Mouse (Mus musculus): ENCODE measurements around the gene Fhl2. TPM values are rescaled to one million over a fixed set of nuclear protein-coding genes. Genes with fewer than 3 reads are reported as not detected.
"Not testable (repeated sequence)": the region's sequence is repeated elsewhere in the genome, so short reads cannot be mapped to it uniquely, and the experiment has no call there.

The Fhl2 gene
- polyA plus RNA-seq, 1 experiment from 2014 or later: 181 TPM

GRCm38 (mm10) chr1:43141555-43141961 lies 55.2 kb downstream of the Fhl2 start:
- no peak overlapping the region for H3K4me2 ChIP-seq
- no peaks in the 10 kb centered on the region for H3K9me3 ChIP-seq (replicated peaks; ENCODE audit: control insufficient read depth, low read length)
- ATAC-seq (replicated peaks; ENCODE audit: insufficient number of reproducible peaks, low FRiP score, low TSS enrichment): no peak
- H3K36me3 ChIP-seq (ENCODE audit: control insufficient read depth, insufficient read depth, low read length): peaks cover 8% of the 10 kb centered on the region
- peak overlapping the region; percentile 41; the same call in 1 of the 2 replicates for H3K27ac ChIP-seq (ENCODE audit: low read depth, low read length)
- no peak overlapping the region for H3K9ac ChIP-seq (ENCODE audit: low read depth, low read length)
- no peak overlapping the region for H3K4me3 ChIP-seq (ENCODE audit: low read depth, low read length)
- H3K27me3 ChIP-seq (ENCODE audit: control insufficient read depth, insufficient read depth, low read length): no peaks in the 10 kb centered on the region
- 67% methylated on average over 11 of the region's 11 CpGs for WGBS (ENCODE audit: insufficient replicate concordance)
- peaks cover 16% of the 10 kb centered on the region for H3K4me1 ChIP-seq (ENCODE audit: control insufficient read depth, insufficient read depth, low read length)

GRCm38 (mm10) chr1:43139587-43140266 lies 57.1 kb downstream of the Fhl2 start:
- WGBS (ENCODE audit: insufficient replicate concordance): 46% methylated on average over 8 of the region's 8 CpGs
- Histone ChIP-seq H3K36me3 (ENCODE audit: control insufficient read depth, insufficient read depth, low read length) (peaks cover 16% of the 10 kb centered on the region), H3K4me1 (ENCODE audit: control insufficient read depth, insufficient read depth, low read length) (peaks cover 13% of the 10 kb centered on the region; the same call in 1 of the 2 replicates), H3K4me3 (ENCODE audit: low read depth, low read length) (no peak overlapping the region), H3K4me2 (no peak overlapping the region), H3K9me3 (replicated peaks; ENCODE audit: control insufficient read depth, low read length) (no peaks in the 10 kb centered on the region), H3K27ac (ENCODE audit: low read depth, low read length) (no peak overlapping the region), H3K27me3 (ENCODE audit: control insufficient read depth, insufficient read depth, low read length) (no peaks in the 10 kb centered on the region), H3K9ac (ENCODE audit: low read depth, low read length) (no peak overlapping the region)
- ATAC-seq (replicated peaks; ENCODE audit: insufficient number of reproducible peaks, low FRiP score, low TSS enrichment): no peak

GRCm38 (mm10) chr1:43138268-43138812 lies 58.4 kb downstream of the Fhl2 start:
- Histone ChIP-seq H3K4me2 (no peak overlapping the region), H3K9me3 (replicated peaks; ENCODE audit: control insufficient read depth, low read length) (no peaks in the 10 kb centered on the region), H3K27me3 (ENCODE audit: control insufficient read depth, insufficient read depth, low read length) (no peaks in the 10 kb centered on the region), H3K9ac (ENCODE audit: low read depth, low read length) (no peak overlapping the region), H3K4me1 (ENCODE audit: control insufficient read depth, insufficient read depth, low read length) (peaks cover 10% of the 10 kb centered on the region; the same call in 1 of the 2 replicates), H3K36me3 (ENCODE audit: control insufficient read depth, insufficient read depth, low read length) (peaks cover 16% of the 10 kb centered on the region), H3K4me3 (ENCODE audit: low read depth, low read length) (no peak overlapping the region), H3K27ac (ENCODE audit: low read depth, low read length) (no peak overlapping the region)
- 67% methylated on average over 15 of the region's 15 CpGs for WGBS (ENCODE audit: insufficient replicate concordance)
- no peak for ATAC-seq (replicated peaks; ENCODE audit: insufficient number of reproducible peaks, low FRiP score, low TSS enrichment)

GRCm38 (mm10) chr1:43137334-43137733 lies 59.5 kb downstream of the Fhl2 start:
- no peak overlapping the region for H3K4me2 ChIP-seq
- H3K27ac ChIP-seq (ENCODE audit: low read depth, low read length): no peak overlapping the region
- no peak overlapping the region for H3K9ac ChIP-seq (ENCODE audit: low read depth, low read length)
- H3K36me3 ChIP-seq (ENCODE audit: control insufficient read depth, insufficient read depth, low read length): peaks cover 16% of the 10 kb centered on the region
- peaks cover 8% of the 10 kb centered on the region; the same call in 1 of the 2 replicates for H3K4me1 ChIP-seq (ENCODE audit: control insufficient read depth, insufficient read depth, low read length)
- 81% methylated on average over 5 of the region's 5 CpGs for WGBS (ENCODE audit: insufficient replicate concordance)
- H3K27me3 ChIP-seq (ENCODE audit: control insufficient read depth, insufficient read depth, low read length): no peaks in the 10 kb centered on the region
- H3K4me3 ChIP-seq (ENCODE audit: low read depth, low read length): no peak overlapping the region
- H3K9me3 ChIP-seq (replicated peaks; ENCODE audit: control insufficient read depth, low read length): no peaks in the 10 kb centered on the region
- no peak for ATAC-seq (replicated peaks; ENCODE audit: insufficient number of reproducible peaks, low FRiP score, low TSS enrichment)

- 75% methylated on average over 2 of the region's 2 CpGs for WGBS (ENCODE audit: insufficient replicate concordance)
- not testable (repeated sequence) for H3K4me1 ChIP-seq (ENCODE audit: control insufficient read depth, insufficient read depth, low read length); H3K27me3 ChIP-seq (ENCODE audit: control insufficient read depth, insufficient read depth, low read length); H3K9me3 ChIP-seq (replicated peaks; ENCODE audit: control insufficient read depth, low read length); H3K4me3 ChIP-seq (ENCODE audit: low read depth, low read length); H3K9ac ChIP-seq (ENCODE audit: low read depth, low read length); ATAC-seq (replicated peaks; ENCODE audit: insufficient number of reproducible peaks, low FRiP score, low TSS enrichment); H3K4me2 ChIP-seq; H3K27ac ChIP-seq (ENCODE audit: low read depth, low read length)
- peaks cover 18% of the 10 kb centered on the region for H3K36me3 ChIP-seq (ENCODE audit: control insufficient read depth, insufficient read depth, low read length)
Observed at GRCm38 (mm10) chr1:43136488-43137029, 60.2 kb downstream of the Fhl2 start.

DNA sequence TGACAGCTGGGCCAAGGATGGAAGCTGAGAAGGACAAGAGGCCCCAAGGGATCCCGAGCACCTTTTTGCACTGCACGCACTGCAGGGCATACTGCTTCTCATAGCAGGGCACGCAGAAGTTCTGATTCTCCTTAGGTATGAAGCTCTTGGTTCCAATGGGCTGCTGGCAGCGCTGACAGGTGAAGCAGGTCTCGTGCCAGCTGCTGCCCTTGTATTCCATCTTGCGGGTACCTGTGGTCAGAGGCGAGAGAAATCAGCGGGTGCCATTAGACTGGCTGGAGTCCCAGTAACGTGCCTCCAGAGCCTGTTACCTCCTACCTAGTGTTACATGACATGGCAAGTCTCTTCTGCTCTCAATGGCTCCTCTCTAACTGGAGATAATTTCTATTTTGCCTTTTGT lies 65.2 kb downstream of the Fhl2 start:
- Histone ChIP-seq H3K4me3 (ENCODE audit: low read depth, low read length) (no peak overlapping the region), H3K9ac (ENCODE audit: low read depth, low read length) (no peak overlapping the region), H3K27me3 (ENCODE audit: control insufficient read depth, insufficient read depth, low read length) (no peaks in the 10 kb centered on the region), H3K27ac (ENCODE audit: low read depth, low read length) (no peak overlapping the region), H3K9me3 (replicated peaks; ENCODE audit: control insufficient read depth, low read length) (no peaks in the 10 kb centered on the region), H3K36me3 (ENCODE audit: control insufficient read depth, insufficient read depth, low read length) (peaks cover 28% of the 10 kb centered on the region), H3K4me2 (no peak overlapping the region), H3K4me1 (ENCODE audit: control insufficient read depth, insufficient read depth, low read length) (peaks cover 17% of the 10 kb centered on the region)
- WGBS (ENCODE audit: insufficient replicate concordance): 84% methylated on average over 9 of the region's 9 CpGs
- ATAC-seq (replicated peaks; ENCODE audit: insufficient number of reproducible peaks, low FRiP score, low TSS enrichment): no peak

DNA sequence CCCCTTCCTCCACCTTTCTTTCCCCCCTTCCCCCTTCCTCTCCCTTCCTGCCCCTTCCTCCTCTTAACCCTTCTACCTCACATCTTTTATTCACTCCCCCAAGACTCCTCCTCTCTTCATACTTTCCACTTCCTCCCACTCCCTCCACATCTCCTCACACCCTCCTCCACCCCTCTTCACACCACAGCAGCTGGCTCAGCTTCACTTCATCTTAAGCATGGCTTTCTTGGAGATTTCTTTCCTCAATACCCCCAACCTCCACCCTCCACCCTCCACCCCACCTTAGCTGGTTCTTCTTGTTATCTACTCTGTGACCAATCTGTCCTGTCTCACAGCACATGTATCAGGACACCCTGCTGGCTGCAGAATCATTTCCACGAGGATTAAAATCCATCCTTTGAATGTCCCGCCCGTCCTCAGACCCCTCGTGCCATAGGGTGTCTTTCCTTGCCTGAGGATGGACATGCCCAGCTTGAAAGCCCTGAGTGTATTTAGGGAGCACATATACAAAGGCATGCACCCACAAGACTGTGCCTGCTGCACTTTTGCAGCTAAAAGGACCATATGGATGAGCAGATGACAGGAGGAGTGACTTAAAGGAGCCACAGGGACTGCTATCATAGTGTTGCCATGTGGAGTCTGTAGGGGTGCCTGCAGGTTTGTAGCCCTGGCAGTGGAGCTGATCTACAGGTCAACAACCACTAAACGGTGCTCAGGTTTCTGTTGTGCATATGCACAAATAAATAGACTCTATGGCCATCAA lies 66.4 kb downstream of the Fhl2 start:
- H3K36me3 ChIP-seq (ENCODE audit: control insufficient read depth, insufficient read depth, low read length): peaks cover 19% of the 10 kb centered on the region
- no peak for ATAC-seq (replicated peaks; ENCODE audit: insufficient number of reproducible peaks, low FRiP score, low TSS enrichment)
- H3K27ac ChIP-seq (ENCODE audit: low read depth, low read length): no peak overlapping the region
- peaks cover 17% of the 10 kb centered on the region for H3K4me1 ChIP-seq (ENCODE audit: control insufficient read depth, insufficient read depth, low read length)
- 69% methylated on average over 5 of the region's 5 CpGs for WGBS (ENCODE audit: insufficient replicate concordance)
- H3K27me3 ChIP-seq (ENCODE audit: control insufficient read depth, insufficient read depth, low read length): no peaks in the 10 kb centered on the region
- H3K9me3 ChIP-seq (replicated peaks; ENCODE audit: control insufficient read depth, low read length): no peaks in the 10 kb centered on the region
- no peak overlapping the region for H3K9ac ChIP-seq (ENCODE audit: low read depth, low read length)
- H3K4me2 ChIP-seq: no peak overlapping the region
- H3K4me3 ChIP-seq (ENCODE audit: low read depth, low read length): no peak overlapping the region

GRCm38 (mm10) chr1:43127820-43128610 lies 68.8 kb downstream of the Fhl2 start:
- no peak for ATAC-seq (replicated peaks; ENCODE audit: insufficient number of reproducible peaks, low FRiP score, low TSS enrichment)
- Histone ChIP-seq H3K4me2 (no peak overlapping the region), H3K4me1 (ENCODE audit: control insufficient read depth, insufficient read depth, low read length) (peaks cover 22% of the 10 kb centered on the region), H3K4me3 (ENCODE audit: low read depth, low read length) (no peak overlapping the region), H3K36me3 (ENCODE audit: control insufficient read depth, insufficient read depth, low read length) (peaks cover 29% of the 10 kb centered on the region), H3K9ac (ENCODE audit: low read depth, low read length) (no peak overlapping the region), H3K27ac (ENCODE audit: low read depth, low read length) (0 out of 2 replicates have a peak overlapping the region, but pooled peaks have one; percentile 12), H3K27me3 (ENCODE audit: control insufficient read depth, insufficient read depth, low read length) (no peaks in the 10 kb centered on the region), H3K9me3 (replicated peaks; ENCODE audit: control insufficient read depth, low read length) (no peaks in the 10 kb centered on the region)
- WGBS (ENCODE audit: insufficient replicate concordance): 41% methylated on average over 8 of the region's 8 CpGs

Data from heart, embryonic 11.5 days (tissue).